Mouse (Mus musculus): ENCODE data around the gene Kri1. TPM values are rescaled to one million over a fixed set of nuclear protein-coding genes. Genes with fewer than 3 reads are reported as not detected.
"Not testable (repeated sequence)": the region's sequence is repeated elsewhere in the genome, so short reads cannot be mapped to it uniquely, and the experiment has no call there.

Kri1 gene
- total RNA-seq, 2 experiments from 2014 or later = 39.7 to 46.9 TPM

DNA sequence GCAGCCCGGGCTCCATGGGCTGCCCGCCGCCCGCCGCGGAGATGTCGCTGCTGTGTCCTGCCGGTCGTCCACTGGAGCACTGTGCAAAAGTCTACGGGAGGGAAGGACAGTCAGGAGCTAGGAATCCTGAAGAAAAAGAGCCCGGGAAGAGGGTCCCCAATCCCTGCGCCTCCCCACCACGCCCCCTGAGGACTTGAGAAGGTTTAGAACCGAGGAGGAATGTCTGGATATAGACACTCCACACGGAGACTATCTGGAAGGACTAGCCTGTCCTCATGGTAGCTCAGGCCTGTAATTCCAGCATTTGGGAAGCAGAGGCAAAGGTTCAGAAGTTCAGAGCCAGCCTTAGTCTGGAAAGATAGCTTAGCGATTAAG lies 42.7 kb downstream of the Kri1 start:
- DNase-seq (ENCODE audit: low spot score in 2 of 2) = no peak

DNA sequence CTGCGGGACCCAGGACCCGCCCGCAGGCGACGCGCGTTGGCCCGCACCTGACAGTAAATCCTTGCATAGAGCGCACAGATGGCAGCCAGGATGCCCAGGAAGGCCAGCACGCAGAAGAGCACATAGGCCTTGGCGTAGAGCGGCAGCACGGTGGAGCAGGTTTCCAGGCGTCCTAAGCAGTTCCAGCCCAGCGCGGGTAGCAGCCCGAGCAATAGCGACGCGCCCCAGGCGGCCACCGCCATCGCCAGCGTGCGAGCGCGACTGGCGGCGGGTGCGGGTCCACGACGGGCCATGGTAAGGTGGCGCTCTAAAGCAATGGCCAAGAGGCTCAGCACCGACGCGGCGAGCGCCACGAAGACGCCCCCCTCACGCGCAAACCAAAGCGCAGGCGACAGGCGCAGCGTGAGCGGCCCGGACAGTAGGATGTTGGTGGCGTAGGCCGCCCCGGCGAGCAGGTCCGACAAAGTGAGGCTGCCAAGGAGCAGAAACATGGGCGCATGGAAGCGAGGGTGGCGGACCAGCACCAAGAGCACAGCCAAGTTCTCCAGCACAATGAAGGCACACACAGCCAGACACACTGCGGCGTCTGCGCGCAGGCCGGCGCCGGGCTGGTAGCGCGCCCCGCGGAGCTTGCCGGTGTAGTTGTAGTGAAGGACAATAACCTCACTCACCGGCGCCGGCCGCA lies 43.2 kb downstream of the Kri1 start:
- DNase-seq (ENCODE audit: low spot score in 2 of 2) = peak in 1 of 2 experiments; percentile 46

DNA sequence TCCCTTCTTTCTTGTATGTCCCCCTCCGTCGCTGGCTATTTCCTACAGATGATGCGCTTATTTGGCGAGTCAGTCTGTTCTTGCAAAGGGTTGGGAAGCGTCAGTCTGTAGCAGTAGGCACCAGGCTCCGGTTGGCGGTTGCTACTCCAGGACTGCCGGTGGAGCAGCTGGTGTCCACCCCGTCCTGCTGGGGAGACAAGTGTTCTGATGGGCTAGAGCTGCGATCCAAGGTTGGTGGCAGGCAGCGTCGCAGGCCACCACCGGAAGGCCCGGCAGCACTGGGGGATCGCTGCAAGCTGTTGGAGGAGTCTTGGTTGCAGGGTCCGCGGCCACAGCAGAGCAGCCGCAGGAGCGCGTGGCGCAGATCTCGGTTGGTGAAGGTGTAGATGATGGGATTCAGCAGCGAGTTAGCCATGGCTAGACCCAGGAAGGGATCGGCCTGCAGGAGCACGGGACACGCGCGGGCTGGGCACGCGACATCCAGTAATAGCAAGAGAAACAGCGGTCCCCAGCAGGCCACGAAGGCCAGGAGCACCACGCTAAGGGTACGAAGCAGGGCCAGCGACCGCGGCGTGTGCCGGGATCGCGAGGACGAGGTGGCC lies 43.8 kb downstream of the Kri1 start:
- peak in 1 of 2 experiments; percentile 30 for DNase-seq (ENCODE audit: low spot score in 2 of 2)

DNA sequence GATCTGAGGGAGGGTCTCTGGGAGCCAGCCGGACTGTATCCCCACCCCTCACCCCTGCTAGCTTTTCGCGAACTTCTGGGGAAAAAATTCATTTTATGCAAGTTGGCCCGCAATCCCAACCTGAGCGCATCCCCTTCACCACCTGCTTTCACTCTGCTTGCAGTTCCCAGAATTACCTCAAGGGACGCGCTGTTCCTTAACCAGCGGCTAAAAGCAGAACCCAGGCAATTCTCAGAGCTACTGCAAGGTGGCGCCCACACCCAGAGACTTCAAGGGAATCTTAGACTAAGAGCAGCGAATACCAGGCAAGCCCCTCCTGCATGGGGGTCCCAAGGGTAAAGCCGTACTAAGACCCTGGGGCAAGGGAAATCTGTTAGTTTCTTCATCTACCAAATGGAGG lies 46.4 kb downstream of the Kri1 start:
- peak; percentile 65 to 91 for DNase-seq (ENCODE audit: low spot score in 2 of 2)

DNA sequence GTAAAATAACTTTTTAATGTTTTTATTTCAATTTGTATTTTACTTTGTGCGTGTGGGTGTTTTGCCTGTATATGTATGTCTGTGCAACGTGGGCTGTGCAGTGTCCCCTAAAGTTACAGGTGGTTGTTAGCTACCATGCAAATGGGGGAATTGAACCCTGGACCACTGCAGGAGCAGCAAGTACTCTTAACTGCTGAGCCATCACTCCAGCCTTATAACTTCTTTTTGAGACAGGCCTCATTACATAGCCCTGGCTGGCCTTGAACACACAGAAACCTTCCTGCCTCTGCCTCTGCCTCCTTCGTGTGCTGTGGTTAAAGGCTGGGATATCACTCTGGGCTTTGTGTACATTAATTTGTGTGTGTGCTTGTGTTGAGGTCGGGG lies 48.3 kb downstream of the Kri1 start:
- DNase-seq (ENCODE audit: low spot score in 2 of 2) = no peak

DNA sequence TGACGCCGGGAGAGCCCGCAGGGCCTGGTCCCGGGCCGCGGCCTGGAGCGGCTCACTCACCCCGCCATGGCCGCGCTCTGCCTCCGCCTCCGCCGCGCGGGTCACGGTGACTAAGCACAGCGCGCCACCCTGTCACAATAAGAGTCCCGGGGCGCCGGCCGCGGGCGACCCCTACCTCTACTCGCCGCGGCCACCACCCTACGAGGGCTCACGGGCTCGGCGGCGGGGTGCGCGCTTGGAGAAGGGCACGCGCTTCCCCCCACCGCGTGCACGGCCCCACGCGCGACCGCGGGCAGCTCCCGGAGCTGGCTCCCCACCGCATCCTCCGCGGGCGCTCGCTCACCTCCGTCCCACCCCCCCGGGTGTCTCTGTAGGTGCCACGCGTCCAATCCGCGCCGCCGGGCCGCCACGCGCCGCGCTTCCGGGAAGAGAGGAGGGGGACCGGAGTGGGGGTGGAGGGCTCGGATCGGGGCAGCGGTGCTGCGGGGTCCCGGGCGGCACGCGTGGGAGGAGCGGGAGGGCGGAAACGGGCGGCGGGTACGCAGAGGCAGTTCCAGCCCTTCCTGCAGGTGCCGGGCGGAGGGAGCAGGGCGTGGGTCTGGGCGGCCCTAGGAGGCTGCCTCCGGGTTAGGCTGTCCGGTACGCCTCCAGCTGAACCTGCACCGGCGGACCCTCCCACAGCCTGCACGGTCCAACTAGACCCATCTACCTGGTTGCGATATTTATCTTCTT lies 48.9 kb downstream of the Kri1 start, which contains the start of gene Keap1:
Gene Keap1 (minus strand): TSS at position 629 of the 732 bp plus-strand sequence.
- peak; percentile 61 to 76 for DNase-seq (ENCODE audit: low spot score in 2 of 2)

DNA sequence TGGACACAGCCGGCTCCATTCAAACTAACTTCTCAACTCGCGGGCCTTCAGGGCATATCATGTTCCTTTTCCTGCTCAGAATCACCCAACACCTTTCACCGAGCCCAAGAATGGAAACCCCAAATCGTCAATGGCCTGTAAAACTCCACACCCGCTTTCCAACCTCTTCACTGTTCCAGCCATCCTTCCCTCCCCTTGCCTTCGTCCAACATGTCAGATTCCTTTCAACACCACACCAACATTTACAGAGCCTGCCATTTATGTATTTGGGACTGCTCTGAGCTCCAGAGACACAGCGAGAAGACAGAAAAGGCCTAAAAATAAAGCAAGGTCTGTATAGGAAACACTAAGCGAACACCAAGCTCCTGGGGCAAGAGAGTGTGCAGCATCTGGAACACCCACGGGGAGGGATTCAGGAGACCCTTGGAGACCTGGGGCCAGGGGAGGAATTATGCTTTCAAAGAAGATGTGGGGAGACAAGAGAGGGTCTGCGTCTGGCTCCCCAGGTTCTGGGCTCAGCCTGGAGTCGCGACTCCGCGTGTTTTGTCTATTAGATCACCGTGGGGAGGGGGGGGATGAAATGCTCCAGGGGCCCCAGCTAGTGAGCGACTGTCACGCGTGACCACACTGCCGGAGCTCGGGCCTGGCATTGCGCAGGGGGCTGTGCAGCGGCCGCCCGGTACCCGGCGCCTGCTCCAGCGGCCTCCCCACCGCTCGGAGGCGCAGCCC lies 49.6 kb downstream of the Kri1 start:
- no peak for DNase-seq (ENCODE audit: low spot score in 2 of 2)

DNA sequence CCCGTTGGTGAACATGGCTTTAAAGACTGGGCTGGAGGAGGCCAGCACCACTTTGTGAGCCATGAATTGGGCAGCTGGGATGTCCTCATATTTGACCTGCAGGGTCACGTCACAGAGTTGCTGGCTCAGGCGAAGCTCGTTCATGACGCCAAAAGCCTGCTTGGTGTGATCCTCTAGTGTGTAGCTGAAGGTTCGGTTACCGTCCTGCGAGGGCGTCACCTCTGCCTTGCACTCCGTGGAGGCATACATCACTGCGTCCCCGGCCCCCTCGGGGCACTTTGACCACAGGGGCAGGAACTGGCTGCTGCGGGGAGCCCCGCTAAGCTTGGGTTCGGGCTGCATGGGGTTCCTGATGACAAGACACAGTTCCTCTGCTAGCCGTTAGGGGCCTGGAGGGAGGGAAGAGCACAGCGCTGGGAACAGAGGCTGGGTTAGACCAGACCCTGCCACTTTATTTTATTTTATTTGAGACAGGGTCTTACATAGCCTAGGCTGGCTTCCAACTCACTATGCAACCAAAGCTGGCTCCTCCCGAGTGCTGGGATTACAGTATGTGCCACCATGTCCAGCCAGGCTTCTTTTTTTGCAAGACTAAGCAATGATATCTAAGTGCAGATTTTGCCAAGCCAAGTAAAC lies 50.3 kb downstream of the Kri1 start:
- DNase-seq (ENCODE audit: low spot score in 2 of 2) = peak in 1 of 2 experiments; percentile 46

DNA sequence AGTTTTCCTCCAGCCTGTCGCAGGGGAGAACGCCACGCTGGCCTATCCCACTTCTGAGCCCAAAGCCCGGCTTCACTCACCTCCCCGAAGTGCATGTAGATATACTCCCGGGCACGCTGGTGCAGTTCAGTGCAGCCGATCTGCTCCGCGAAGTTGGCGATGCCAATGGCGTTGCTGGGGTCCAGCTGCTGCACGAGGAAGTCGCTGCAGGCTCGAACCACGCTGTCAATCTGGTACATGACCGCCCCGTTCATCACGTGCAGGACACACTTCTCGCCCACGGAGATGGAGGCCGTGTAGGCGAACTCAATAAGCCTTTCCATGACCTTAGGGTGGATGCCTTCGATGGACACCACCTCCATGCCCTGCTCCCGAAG lies 50.8 kb downstream of the Kri1 start:
- peak in 1 of 2 experiments; percentile 30 for DNase-seq (ENCODE audit: low spot score in 2 of 2)

DNA sequence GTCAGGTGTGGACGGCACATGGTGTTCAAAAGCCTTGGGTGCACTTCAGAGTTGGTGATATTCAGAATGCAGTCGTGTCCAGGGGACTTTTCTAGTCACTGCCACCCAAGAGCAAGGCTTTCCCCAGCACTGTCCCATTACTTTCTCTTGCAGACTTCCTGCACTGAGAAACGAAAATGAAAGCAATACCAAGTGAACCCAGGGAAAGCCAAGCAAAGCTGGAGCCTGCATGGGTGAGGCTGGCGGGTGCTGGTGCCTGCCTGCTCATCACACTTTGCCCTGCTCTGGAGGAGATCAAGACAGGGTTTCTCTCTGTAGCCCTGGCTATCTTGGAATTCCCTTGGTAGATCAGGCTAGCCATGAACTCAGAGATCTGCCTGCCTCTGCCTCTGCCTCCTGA lies 52.4 kb downstream of the Kri1 start:
- no peak for DNase-seq (ENCODE audit: low spot score in 2 of 2)

DNA sequence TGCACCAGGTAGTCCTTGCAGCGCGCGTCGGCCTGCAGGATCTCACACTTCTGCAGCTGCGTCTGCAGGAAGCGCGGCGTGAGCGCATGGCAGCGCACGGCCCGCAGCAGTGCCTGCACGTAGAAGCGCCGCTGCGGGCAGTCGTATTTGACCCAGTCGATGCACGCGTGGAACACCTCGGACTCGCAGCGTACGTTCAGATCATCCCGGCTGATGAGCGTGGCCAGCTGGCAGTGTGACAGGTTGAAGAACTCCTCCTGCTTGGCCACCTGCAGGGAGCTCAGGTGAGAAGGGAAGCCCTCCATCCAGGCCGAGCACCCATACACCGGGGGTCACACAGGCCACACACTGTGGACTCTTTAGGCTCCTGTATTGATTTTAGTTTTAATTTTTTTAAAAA lies 54.0 kb downstream of the Kri1 start:
- no peak for DNase-seq (ENCODE audit: low spot score in 2 of 2)

DNA sequence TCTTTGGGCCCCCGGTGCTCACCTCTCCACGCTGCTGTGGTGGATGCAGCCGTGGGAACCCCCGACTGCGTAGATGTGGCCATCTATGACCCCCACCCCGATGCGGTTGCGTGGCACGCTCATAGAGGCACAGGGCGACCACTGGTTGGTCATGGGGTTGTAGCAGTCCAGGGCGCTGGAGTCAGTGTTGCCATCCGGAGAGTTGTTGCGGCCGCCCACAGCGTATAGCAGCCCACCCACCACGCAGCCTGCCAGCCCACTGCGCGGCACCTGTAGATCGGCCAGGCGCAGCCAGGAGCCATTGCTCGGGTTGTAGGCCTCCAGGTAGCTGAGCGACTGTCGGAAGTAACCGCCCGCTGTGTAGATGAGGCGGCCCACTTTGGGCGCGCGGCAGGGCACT lies 54.4 kb downstream of the Kri1 start:
- DNase-seq (ENCODE audit: low spot score in 2 of 2) = no peak

DNA sequence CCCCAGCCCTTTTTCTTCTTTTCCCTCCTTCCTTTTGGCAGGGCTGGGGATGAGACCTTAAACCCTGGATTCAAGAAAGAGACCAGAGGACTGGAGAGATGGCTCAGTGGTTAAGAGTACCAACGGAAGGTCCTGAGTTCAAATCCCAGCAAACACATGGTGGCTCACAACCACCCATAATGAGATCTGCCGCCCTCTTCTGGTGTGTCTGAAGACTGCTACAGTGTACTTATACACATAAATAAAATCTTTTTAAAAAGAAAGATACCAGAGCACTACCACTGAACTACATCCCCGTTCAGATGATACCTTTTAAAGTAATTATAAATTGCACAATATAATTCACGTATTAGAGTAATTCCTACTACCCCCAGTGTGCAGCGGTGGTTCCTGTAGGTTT lies 54.9 kb downstream of the Kri1 start:
- no peak for DNase-seq (ENCODE audit: low spot score in 2 of 2)

DNA sequence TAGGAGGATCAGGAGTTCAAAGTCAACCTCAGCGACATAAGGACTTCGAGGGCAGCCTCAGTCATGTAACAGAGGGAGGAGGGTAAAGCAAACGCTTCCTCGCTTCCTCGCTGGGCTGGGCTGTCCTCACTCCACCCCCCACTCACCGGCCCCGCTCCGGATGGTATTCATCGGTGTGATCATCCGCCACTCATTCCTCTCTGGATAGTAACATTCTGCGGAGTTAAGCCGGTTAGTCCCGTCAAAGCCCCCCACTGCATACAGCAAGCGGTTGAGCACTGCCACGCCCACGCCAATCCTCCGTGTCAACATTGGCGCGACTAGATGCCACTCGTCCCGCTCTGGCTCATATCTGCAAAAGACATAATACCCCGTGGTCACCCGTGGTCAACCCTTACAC lies 56.2 kb downstream of the Kri1 start:
- no peak for DNase-seq (ENCODE audit: low spot score in 2 of 2)

DNA sequence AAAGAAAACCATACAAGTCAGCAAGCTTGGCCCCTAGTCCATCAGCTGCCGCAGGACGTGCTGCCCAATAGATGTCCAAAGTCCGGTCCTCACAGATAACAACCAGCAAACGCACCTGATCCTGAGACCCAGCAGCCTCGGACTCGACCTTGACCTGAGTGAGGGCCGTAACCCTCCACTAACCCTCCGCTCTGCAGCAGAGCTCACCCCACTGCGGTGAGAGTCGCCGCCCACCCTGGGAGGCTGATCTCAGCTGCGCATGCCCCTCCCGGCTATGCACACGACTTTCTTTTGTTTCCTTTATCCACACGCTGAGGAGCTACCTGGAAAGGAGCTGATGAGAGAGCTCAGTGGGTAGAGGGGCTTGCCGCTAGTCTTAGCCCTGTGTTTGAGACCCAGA lies 60.4 kb downstream of the Kri1 start:
- DNase-seq (ENCODE audit: low spot score in 2 of 2) = no peak

DNA sequence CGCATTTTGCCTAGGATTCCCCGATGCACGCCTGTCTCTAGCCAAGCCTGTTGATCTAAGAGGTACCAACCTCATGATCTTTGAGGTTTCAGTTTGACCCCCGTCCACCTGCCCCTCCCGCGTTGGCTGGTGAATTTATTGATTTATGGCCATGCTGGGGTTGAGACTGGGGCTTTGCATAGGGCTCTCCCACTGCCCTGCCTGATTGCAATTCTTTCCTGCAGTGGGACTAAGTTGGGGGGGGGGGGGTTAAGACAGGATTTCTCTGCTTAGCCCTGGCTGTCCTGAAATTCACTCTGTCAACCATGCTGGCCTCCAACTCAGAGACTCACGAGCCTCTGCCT lies 62.4 kb downstream of the Kri1 start:
- DNase-seq (ENCODE audit: low spot score in 2 of 2) = no peak

DNA sequence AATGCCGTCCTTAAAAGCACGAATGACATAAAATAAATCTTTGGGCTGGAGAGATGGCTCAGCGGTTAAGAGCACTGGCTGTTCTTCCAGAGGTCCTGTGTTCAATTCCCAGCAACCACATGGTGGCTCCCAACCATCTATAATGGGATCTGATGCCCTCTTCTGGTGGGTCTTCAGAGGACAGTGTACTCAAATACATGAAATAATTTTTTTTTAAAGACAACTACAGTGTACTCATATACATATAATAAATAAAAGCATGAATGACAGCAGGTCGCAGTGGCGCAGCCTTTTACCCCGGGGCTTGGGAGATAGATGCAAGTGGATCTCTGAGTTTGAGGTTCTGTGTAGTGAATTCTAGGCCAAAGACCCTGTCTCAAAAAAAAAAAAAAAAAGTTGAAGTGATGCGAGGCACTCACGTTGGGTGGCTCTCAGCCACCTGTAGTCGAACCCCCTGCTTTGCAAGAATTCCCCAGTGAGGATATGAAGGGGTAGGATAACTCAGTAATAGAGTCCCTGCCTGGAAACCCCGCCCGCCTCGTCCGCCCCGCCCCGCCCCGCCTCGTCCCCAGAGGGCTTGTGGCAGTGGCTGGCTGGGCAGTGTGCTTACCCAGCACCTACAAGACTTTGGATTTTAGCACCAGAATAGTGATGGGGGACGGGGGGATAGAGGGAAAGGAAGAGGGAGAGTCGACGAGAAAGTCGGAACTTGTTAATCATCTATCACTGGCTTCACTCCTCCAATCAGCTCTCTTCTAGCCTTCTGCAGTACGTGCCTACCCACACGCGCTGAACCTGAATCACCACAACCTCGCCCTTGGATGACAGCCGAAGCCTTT lies 63.0 kb downstream of the Kri1 start:
- peak in 1 of 2 experiments; percentile 26 for DNase-seq (ENCODE audit: low spot score in 2 of 2)

DNA sequence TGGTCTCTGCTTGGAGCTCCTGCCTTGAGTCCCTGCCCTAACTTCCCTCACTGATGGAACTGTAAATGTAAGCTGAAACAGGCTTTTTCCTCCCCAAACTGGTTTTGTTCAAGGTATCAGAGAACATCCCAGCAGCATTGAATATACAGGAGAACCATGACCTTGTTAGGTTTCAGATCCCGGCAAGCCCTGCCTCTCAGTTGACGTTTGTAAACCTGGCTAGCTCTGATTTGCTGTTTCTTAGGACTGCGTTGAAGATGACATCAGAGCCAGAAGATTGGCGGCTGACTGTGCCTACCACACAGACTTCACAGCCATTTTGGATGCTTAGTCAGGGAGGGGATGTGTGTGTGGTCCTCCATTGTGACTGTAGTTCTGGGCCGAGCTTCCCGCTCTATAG lies 63.9 kb downstream of the Kri1 start:
- no peak for DNase-seq (ENCODE audit: low spot score in 2 of 2)

DNA sequence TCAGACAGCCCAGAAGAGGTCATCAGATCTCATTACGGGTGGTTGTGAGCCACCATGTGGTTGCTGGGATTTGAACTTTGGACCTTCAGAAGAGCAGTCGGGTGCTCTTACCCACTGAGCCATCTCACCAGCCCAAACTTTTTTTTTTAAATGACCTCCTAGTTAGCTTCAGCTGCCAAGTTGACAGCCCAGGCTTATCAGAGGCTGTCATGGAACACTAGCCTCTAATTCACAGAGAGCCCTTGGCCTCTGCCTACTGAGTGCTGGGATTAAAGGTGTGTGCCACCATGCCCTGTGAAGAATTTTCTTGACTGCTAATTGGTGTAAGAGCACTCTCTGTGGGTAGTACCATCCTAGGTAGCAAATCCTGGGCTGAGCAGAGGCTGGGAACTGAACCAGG lies 64.3 kb downstream of the Kri1 start:
- DNase-seq (ENCODE audit: low spot score in 2 of 2) = not testable (repeated sequence)
